Mouse (Mus musculus) gastrocnemius, postnatal 36 days (tissue): ENCODE measurements around the gene Slc9a3r2. TPM values are rescaled to one million over a fixed set of nuclear protein-coding genes. Genes with fewer than 3 reads are reported as not detected.

ENCODE experiments used
- DNase-seq, 2 experiments: peaks; one replicate each; pipeline ENCODE4 v3.0.0; 2022
- intact Hi-C: fragments of 180-260 bp; cut with DNase I; formaldehyde crosslinking; loops from one replicate; pipeline ENCODE4 v1.15.1; 2025
- microRNA-seq, 2 experiments: library from miRNA; unstranded; fragments of <30 nt; microRNA quantifications; one replicate each; pipeline ENCODE4 v1.2.0; 2021
- total RNA-seq, 2 experiments: library from RNA; stranded (reverse); gene quantifications; 2 replicates each; pipeline ENCODE4 v1.2.3; 2021

Slc9a3r2 gene
- total RNA-seq, 2 experiments from 2014 or later: 27.1 to 36.9 TPM

DNA sequence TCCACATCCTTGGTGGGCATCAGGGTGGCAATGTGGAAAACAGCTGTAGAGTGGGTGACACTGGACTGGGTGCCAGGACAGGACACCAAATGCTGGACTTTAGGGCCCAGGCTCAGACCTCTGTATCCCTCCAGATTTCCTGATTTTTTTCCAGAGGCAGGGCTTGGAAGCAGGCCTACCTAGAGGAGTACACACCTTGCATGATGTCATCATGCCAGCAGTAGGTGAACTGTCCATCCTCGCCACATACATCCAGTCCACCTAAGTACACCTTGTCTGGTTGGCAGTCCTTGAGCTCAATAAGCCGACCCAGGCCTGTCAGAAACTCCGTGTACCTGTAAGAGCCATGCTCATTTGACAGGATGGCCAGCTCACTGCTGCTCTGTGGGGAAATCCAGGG lies 52.1 kb downstream of the Slc9a3r2 start:
- intact Hi-C loops: no loop called here
- no peak for DNase-seq

DNA sequence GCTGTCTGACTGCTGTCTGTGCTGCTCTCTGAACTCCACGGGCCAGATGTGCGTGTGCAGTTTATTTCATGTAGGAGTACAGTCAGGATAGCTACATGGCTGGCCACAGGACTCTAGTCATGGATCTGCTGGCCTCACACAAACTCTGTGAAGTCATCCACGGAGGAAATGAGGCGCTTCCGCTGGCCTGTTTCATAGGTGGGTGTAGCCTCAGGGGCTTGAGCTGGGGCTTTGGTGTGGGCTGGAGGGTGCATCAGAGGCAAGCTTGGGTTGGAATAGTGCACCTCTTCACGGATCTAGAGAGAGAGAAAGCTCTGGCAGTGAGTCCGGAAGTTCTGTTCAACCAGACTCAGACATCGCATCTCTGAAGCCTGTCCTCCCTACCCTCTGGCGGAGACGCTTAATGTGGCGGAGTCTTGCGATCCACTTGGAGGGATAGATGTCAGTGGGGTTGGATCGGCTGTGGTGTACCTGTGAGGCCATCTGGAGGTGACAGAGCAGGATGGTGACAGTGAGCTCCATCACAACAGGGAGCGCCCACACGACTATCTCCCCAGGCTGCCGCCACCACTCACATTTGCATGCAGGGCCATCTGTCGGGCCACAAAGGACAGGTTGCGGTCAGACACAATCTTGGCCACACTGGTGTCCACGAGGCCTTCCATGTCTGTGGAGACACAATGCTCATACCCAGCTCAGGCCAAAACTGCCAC lies 53.5 kb downstream of the Slc9a3r2 start:
- intact Hi-C loops: no loop called here
- no peak for DNase-seq

DNA sequence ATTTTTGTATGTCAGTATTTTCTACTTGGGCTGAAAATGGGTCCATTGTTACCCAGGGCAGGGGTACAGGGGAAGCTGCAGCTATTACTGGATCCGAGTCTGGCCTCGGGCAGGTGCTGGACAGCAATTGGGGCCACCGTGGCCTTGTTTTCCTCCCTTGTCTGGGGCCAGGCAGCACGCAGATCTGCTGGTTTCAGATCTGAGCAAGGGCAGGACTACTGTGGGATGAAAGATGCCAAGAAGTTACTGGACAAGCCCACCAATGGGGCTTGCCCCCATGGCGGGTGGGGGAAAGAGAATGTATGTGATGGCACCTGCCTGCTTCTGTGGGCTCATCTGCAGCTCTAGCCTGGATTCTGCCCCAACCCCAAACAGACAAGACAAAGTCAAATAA lies 54.1 kb downstream of the Slc9a3r2 start:
- intact Hi-C loops: no loop called here

DNA sequence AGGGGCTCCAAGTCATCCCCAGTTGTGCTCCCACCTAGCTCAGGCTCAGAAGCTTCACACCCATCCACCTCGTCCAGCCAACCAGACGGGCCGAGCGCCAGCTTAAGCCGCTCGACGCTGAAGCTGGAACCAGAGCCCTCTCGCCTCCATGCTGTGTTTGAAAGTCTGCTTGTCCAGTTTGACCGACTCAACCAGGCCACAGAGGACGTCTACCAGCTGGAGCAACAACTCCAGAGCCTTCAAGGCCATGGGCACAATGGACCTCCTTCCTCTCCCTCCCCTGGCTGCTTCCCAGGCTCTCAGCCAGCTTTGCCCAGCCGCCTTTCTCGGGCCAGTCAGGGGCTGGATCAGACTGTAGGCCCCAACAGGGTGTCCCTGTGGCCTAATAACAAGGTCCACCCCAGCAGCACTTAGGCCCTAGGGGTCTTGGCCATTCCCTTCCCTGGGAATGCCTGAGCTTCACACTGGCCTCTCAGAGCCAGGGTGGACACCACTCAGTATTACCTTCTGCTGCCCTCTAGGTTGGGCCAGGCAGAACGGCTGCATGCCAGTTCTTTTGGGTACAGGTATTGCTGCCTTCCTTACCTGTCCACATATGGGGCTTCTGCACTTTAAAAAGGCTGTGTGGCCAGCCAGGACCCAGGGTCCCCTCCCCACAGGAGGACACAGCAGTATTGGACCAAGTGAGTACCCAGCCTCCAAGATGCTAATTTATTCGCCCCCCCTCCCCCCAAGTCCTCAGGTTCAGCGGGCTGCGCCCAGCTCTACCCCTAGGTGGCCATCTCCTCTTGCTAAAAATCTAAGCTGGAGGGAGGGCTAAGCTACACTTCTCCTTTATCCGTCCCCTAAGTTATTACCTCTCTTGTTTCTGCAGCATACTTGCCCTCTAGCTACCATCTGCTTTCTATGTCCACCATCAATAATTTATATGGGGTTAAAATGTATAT lies 54.7 kb downstream of the Slc9a3r2 start:
- DNase-seq: no peak
- intact Hi-C loops: no loop called here

More for the DNA sequence above, 54.1 kb downstream of the Slc9a3r2 start:
- no peak for DNase-seq

DNA sequence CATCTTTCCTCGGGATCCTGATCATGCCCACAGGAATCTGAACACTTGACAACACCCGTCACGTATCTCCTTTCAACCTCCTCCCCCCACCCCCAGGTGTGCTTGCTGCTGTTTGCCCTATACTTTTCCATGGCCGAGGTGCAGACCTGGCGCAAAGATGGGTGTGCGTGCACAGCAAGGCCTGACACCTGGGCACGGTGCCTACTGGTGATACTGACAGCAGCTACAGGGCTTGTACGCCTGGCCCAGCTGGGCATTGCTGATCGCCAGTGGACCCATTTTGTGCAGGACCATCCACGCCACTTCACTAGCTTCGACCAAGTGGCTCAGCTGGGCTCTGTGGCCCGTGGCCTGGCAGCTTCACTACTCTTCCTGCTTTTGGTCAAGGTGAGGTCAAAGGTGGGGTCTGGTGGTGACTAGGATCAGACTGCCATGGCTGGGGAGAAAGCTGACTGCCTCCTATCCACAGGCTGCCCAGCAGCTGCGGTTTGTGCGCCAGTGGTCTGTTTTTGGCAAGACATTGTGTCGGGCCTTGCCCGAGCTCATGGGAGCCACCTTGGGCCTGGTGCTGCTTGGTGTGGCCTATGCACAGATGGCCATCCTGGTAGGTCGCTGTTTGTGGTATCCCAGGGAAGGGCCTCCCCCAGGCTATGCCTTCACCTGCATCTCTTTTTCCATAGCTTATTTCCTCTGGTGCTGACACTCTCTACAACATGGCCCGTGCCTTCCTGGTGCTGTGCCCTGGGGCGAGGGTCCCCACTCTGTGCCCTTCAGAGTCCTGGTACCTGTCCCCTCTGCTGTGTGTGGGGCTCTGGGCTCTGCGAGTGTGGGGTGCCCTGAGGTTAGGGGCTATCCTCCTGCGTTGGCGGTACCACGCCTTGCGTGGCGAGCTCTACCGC lies 55.9 kb downstream of the Slc9a3r2 start:
- DNase-seq: no peak
- intact Hi-C loops: no loop called here

DNA sequence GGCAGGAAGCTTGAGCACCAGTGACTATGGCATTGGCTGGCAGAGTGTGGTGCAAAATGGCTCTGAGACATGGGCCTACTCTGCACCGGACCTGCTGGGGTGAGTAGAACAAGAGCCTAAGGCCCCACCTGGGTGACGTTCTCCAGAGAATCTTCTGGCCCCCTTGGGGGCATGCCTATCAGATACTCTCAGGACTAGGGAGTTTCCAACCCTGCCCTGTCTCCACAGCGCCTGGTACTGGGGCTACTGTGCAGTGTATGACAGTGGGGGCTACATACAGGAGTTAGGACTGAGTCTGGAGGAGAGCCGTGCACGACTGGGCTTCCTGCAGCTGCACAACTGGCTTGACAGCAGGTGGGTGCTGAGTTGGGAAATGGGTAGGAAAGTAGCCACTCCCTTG lies 56.9 kb downstream of the Slc9a3r2 start:
- no peak for DNase-seq
- intact Hi-C loops: no loop called here

DNA sequence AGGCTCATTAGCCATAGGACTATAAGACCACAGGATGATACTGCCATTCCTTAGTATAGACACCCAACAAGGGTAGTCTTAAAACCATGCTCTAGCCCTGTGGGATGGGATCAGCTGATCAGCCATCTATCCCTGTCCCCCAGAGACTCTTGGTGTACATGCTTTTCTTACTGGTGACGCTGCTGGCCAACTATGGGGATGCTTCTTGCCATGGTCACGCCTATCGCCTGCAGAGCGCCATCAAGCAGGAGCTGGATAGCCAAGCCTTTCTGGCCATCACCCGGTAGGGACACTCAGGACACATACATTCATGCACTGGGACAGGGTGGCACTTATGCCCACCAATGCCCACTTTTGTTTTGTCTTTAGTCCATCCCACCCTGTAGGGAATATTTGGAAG lies 58.4 kb downstream of the Slc9a3r2 start:
- DNase-seq: no peak

DNA sequence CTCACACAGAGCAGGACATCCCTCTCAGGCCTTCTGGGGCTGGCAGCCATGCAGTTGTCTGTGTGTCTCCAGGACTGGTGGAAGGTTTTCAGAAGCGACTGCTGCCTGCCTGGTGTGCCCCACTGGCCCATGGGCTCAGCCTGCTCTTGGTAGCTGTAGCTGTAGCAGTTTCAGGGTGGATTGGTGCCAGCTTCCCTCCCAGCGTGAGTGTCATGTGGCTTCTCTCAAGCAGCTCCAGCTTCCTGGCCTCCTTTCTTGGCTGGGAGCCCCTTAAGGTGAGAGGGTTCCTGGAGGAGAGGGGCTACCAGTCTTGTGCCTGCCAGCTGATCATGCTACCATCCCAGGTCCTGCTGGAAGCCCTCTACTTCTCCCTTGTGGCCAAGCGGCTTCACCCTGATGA lies 59.2 kb downstream of the Slc9a3r2 start:
- DNase-seq: no peak
- intact Hi-C loops: no loop called here

More for the DNA sequence above, 58.4 kb downstream of the Slc9a3r2 start:
- intact Hi-C loops: no loop called here

Small RNA genes within 50 kb of the gene (microRNA-seq; reads per million reads assigned to microRNA genes)
- 0 reads per million in 2 experiments for gene Gm24589

Other genes with a start within 250 kb of the Slc9a3r2 start
- 10 to 100 TPM; 41.7 to 48.3 TPM for gene Rnps1, start 235.8 kb downstream of the Slc9a3r2 start, total RNA-seq
- 100 to 1,000 TPM; 129 to 179 TPM for gene Eci1, start 223.7 kb downstream of the Slc9a3r2 start, total RNA-seq
- gene Dnase1l2, start 207.2 kb downstream of the Slc9a3r2 start, total RNA-seq: under 1 TPM; 0.49 to 0.99 TPM
- 10 to 100 TPM in 1 of 2 experiments, 1 to 10 TPM in 1; 9.5 to 11.7 TPM for gene E4f1, start 180.0 kb downstream of the Slc9a3r2 start, total RNA-seq
- 10 to 100 TPM; 50.7 to 54.6 TPM for gene Pgp, start 179.9 kb downstream of the Slc9a3r2 start, total RNA-seq
- gene Bricd5, start 176.4 kb downstream of the Slc9a3r2 start, total RNA-seq: under 1 TPM in 1 of 2 experiments, not detected in 1; 0.26 TPM
- 10 to 100 TPM; 11.9 to 12.1 TPM for gene Mlst8, start 171.2 kb downstream of the Slc9a3r2 start, total RNA-seq
- under 1 TPM; 0.05 TPM for gene Caskin1, start 161.7 kb downstream of the Slc9a3r2 start, total RNA-seq
- gene Traf7, start 122.4 kb downstream of the Slc9a3r2 start, total RNA-seq: 10 to 100 TPM; 23.7 to 30.2 TPM
- gene Rab26, start 116.1 kb downstream of the Slc9a3r2 start, total RNA-seq: under 1 TPM in 1 of 2 experiments, not detected in 1; 0.20 TPM
- 10 to 100 TPM; 19.8 to 20.3 TPM for gene Pkd1, start 100.5 kb downstream of the Slc9a3r2 start, total RNA-seq
- gene Tsc2, start 17.7 kb downstream of the Slc9a3r2 start, total RNA-seq: 10 to 100 TPM; 74.9 to 76.8 TPM
- gene Nthl1, start 17.6 kb downstream of the Slc9a3r2 start, total RNA-seq: 1 to 10 TPM; 2.3 TPM
- gene Npw, start 8.1 kb upstream of the Slc9a3r2 start, total RNA-seq: not detected
- gene Zfp598, start 19.4 kb upstream of the Slc9a3r2 start, total RNA-seq: 10 to 100 TPM; 18.0 to 18.5 TPM
- gene Syngr3, start 39.6 kb upstream of the Slc9a3r2 start, total RNA-seq: not detected
- 10 to 100 TPM; 30.3 to 33.3 TPM for gene Gfer, start 45.8 kb upstream of the Slc9a3r2 start, total RNA-seq
- gene Noxo1, start 45.9 kb upstream of the Slc9a3r2 start, total RNA-seq: 1 to 10 TPM in 1 of 2 experiments, under 1 TPM in 1; 0.47 to 1.4 TPM
- 10 to 100 TPM; 15.1 to 16.1 TPM for gene Tbl3, start 57.3 kb upstream of the Slc9a3r2 start, total RNA-seq
- not detected for gene Rnf151, start 67.7 kb upstream of the Slc9a3r2 start, total RNA-seq
- 100 to 1,000 TPM; 500 to 582 TPM for gene Rps2, start 67.8 kb upstream of the Slc9a3r2 start, total RNA-seq
- gene Ndufb10, start 74.2 kb upstream of the Slc9a3r2 start, total RNA-seq: 100 to 1,000 TPM; 420 to 464 TPM
- gene Rpl3l, start 77.5 kb upstream of the Slc9a3r2 start, total RNA-seq: 100 to 1,000 TPM; 743 to 791 TPM
- 100 to 1,000 TPM; 192 to 205 TPM for gene Msrb1, start 86.3 kb upstream of the Slc9a3r2 start, total RNA-seq
- gene Hs3st6, start 102.7 kb upstream of the Slc9a3r2 start, total RNA-seq: not detected
- gene Meiob, start 154.0 kb upstream of the Slc9a3r2 start, total RNA-seq: not detected
- gene Hagh, start 189.8 kb upstream of the Slc9a3r2 start, total RNA-seq: 10 to 100 TPM; 66.0 to 77.0 TPM
- gene Fahd1, start 200.0 kb upstream of the Slc9a3r2 start, total RNA-seq: 10 to 100 TPM; 40.3 to 42.1 TPM
- 1 to 10 TPM; 3.3 to 3.8 TPM for gene Igfals, start 215.7 kb upstream of the Slc9a3r2 start, total RNA-seq
- 10 to 100 TPM; 10.0 TPM for gene Nubp2, start 236.0 kb upstream of the Slc9a3r2 start, total RNA-seq
- gene Spsb3, start 236.3 kb upstream of the Slc9a3r2 start, total RNA-seq: 10 to 100 TPM; 25.4 to 31.0 TPM
- 10 to 100 TPM in 1 of 2 experiments, 1 to 10 TPM in 1; 9.3 to 10.2 TPM for gene Eme2, start 244.8 kb upstream of the Slc9a3r2 start, total RNA-seq
- 10 to 100 TPM; 84.6 to 90.2 TPM for gene Mrps34, start 244.8 kb upstream of the Slc9a3r2 start, total RNA-seq
- gene Nme3, start 246.2 kb upstream of the Slc9a3r2 start, total RNA-seq: 10 to 100 TPM; 10.3 to 11.7 TPM